27 mouse cellular contexts compared by ENCODE assay signal in genomic region chr1:97922395-97922794, GRCm38 (mm10).
DNase-seq lines count a peak whose midpoint lies in the region; ATAC-seq and TF ChIP-seq lines count a peak whose summit lies in the region.
"Had no signal": no experiment of that assay in that cellular context is flagged by ENCODE, and none has a peak within 500 bp of the region (broad histone marks: within the 10 kb centered on the region; RNA-seq: fewer than 3 reads in every experiment).

No protein-coding gene starts in this region.

- no peak overlapping the region for H3K27ac ChIP-seq in forebrain, embryonic 13.5 days
- H3K27ac ChIP-seq in forebrain, postnatal 0 days (ENCODE audit: low read depth, low read length): no peak overlapping the region
- H3K27ac ChIP-seq in heart, embryonic 15.5 days: peak overlapping the region; percentile 40; the same call in 1 of the 2 replicates
- 0 out of 2 replicates have a peak overlapping the region, but pooled peaks have one; percentile 8 for H3K27ac ChIP-seq in layer of hippocampus, adult 2 months
- H3K27ac ChIP-seq: forebrain, embryonic 10.5 days; hindbrain, embryonic 10.5 days; hindbrain, embryonic 13.5 days; intestine, embryonic 15.5 days had no signal

- peaks cover 8% of the 10 kb centered on the region; the same call in 1 of the 2 replicates for H3K4me1 ChIP-seq in forebrain, embryonic 13.5 days
- H3K4me1 ChIP-seq in forebrain, postnatal 0 days (ENCODE audit: insufficient read depth): no peaks in the 10 kb centered on the region
- peaks cover 13% of the 10 kb centered on the region for H3K4me1 ChIP-seq in heart, embryonic 15.5 days (replicated peaks)

- H3K4me2 ChIP-seq in forebrain, embryonic 13.5 days: no peak overlapping the region
- H3K4me2 ChIP-seq in forebrain, postnatal 0 days (ENCODE audit: low read depth): no peak overlapping the region
- no peak overlapping the region for H3K4me2 ChIP-seq in heart, embryonic 15.5 days
- H3K4me2 ChIP-seq: heart, embryonic 12.5 days; hindbrain, embryonic 13.5 days; intestine, embryonic 15.5 days had no signal

- no peak overlapping the region for H3K9ac ChIP-seq in forebrain, embryonic 13.5 days
- no peak overlapping the region for H3K9ac ChIP-seq in forebrain, postnatal 0 days
- H3K9ac ChIP-seq in heart, embryonic 15.5 days: no peak overlapping the region
- H3K9ac ChIP-seq: heart, embryonic 12.5 days; hindbrain, embryonic 13.5 days; intestine, embryonic 15.5 days had no signal

- WGBS in forebrain, embryonic 13.5 days: 89% methylated on average over 6 of the region's 6 CpGs
- WGBS in forebrain, postnatal 0 days: 90% methylated on average over 6 of the region's 6 CpGs
- WGBS in heart, embryonic 15.5 days: 52% methylated on average over 6 of the region's 6 CpGs

- DNase-seq in forebrain, postnatal 0 days: no peak
- no peak for DNase-seq in heart, postnatal 10 days
- DNase-seq in layer of hippocampus, adult 2 months (ENCODE audit: low spot score in 2 of 2): no peak
- DNase-seq in layer of hippocampus, adult 9-10 months (ENCODE audit: low spot score): no peak
- DNase-seq: adrenal gland, postnatal 10 days; adrenal gland, postnatal 36 days; B cell, adult 2 months; cerebellum, adult 18-20 months; cerebellum, adult 9-10 months; cerebellum, postnatal 14 days; gastrocnemius, adult 2 months; gastrocnemius, postnatal 14 days; heart, adult 18-20 months; heart, postnatal 36 days; kidney, adult 11 months; kidney, adult 8-10 months had no signal

- no peaks in the 10 kb centered on the region for H3K36me3 ChIP-seq in forebrain, embryonic 13.5 days (ENCODE audit: poor library complexity, severe bottlenecking)
- H3K36me3 ChIP-seq in forebrain, postnatal 0 days (ENCODE audit: insufficient read depth): no peaks in the 10 kb centered on the region
- peaks cover 22% of the 10 kb centered on the region for H3K36me3 ChIP-seq in heart, embryonic 15.5 days
- H3K36me3 ChIP-seq: forebrain, embryonic 10.5 days; G1E; hindbrain, embryonic 10.5 days; hindbrain, embryonic 13.5 days; intestine, embryonic 15.5 days had no signal

- TF ChIP-seq CTCF in forebrain, postnatal 0 days (IDR thresholded peaks at IDR 0.05; ENCODE audit: low read depth): no peak
- TF ChIP-seq CTCF in layer of hippocampus, adult 2 months (conservative IDR thresholded peaks at IDR 0.05): no peak

- H3K9me3 ChIP-seq in forebrain, embryonic 13.5 days (replicated peaks): no peaks in the 10 kb centered on the region
- H3K9me3 ChIP-seq in forebrain, postnatal 0 days (ENCODE audit: low read length): no peaks in the 10 kb centered on the region
- H3K9me3 ChIP-seq in heart, embryonic 15.5 days (replicated peaks): no peaks in the 10 kb centered on the region
- H3K9me3 ChIP-seq: forebrain, embryonic 10.5 days; heart, embryonic 12.5 days; hindbrain, embryonic 10.5 days; hindbrain, embryonic 13.5 days; intestine, embryonic 15.5 days had no signal

- intact Hi-C loops in heart, postnatal 10 days (cut with DNase I): no loop called here

- H3K4me3 ChIP-seq in forebrain, embryonic 13.5 days: no peak overlapping the region
- H3K4me3 ChIP-seq in forebrain, postnatal 0 days (ENCODE audit: low read depth, low read length): no peak overlapping the region
- no peak overlapping the region for H3K4me3 ChIP-seq in heart, embryonic 15.5 days
- no peak overlapping the region for H3K4me3 ChIP-seq in layer of hippocampus, adult 2 months
- H3K4me3 ChIP-seq: forebrain, embryonic 10.5 days; gastrocnemius, adult 2 months; heart, embryonic 12.5 days; hindbrain, embryonic 10.5 days; hindbrain, embryonic 13.5 days; intestine, embryonic 15.5 days had no signal

- 0 out of 2 replicates have a peak, but pooled peaks have one; percentile 25 for ATAC-seq in forebrain, embryonic 13.5 days
- no peak for ATAC-seq in forebrain, postnatal 0 days
- no peak for ATAC-seq in heart, embryonic 15.5 days (replicated peaks; ENCODE audit: insufficient number of reproducible peaks, insufficient read depth, low FRiP score, low read depth)
- ATAC-seq: hindbrain, embryonic 16.5 days; intestine, embryonic 15.5 days; Patski had no signal

- no peaks in the 10 kb centered on the region for H3K27me3 ChIP-seq in forebrain, embryonic 13.5 days
- no peaks in the 10 kb centered on the region for H3K27me3 ChIP-seq in forebrain, postnatal 0 days (ENCODE audit: insufficient read depth, low read length)
- no peaks in the 10 kb centered on the region for H3K27me3 ChIP-seq in heart, embryonic 15.5 days
- H3K27me3 ChIP-seq: CH12.LX; heart, embryonic 12.5 days; hindbrain, embryonic 13.5 days; intestine, embryonic 15.5 days; Patski had no signal

Comparison
In these comparisons a context has a peak if more than half of its experiments do, and no peak if none do; other contexts are left out.
1. H3K27ac ChIP-seq: peak in heart, embryonic 15.5 days (single experiment) and layer of hippocampus, adult 2 months (single experiment); none in forebrain, embryonic 13.5 days (single experiment) and forebrain, postnatal 0 days (single experiment).